Mouse (Mus musculus): ENCODE results near the gene Rbm19.

DNA sequence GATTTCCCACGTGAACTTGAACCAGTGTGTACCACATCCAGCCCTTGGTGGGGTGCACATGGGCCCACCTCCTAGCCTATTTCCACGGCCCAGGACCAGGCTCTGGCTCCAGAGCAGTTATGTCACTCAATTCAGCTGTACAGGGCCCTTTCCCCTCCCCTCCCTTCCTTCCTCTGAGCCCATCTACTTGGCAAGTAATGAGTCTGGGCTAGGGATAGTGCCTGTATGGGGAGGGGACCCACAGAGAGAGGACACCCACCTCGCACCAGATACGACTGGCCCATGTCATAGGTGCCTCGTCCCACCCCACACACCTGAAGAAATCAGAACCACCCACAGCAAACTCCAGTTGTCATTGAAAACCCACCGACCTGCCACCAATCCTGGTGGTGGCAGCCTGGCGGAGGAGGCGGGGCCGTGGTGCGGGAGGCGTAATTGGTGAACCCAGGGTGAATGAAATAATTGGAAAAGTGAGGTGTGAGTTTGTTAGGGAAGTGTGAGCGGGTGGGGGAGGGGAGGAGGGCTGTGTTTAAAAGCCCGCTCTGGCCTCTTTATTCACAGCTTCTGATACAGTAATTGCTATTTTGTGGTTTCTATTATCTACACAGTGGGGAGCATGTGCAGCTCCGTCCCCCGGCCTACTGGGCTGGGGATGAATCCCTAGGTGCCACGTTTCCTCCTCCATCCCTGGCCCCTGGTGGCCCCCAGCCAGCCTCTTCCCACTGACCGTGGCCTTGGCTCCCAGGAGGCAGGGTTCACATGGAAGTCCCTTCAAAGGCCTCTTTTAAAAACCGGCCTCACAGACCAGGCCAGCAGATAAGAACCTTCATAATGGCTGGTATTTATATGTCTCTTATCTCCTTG, 55.8 kb downstream of the Rbm19 start:
- no peak for TF ChIP-seq CTCF (IDR thresholded peaks at IDR 0.05; ENCODE audit: borderline replicate concordance, extremely low read depth, insufficient read depth, insufficient read length)
- no peak for TF ChIP-seq POLR2A (IDR thresholded peaks at IDR 0.05; ENCODE audit: borderline replicate concordance, extremely low read depth, insufficient read depth, insufficient read length, poor library complexity, severe bottlenecking)
